Mouse (Mus musculus): ENCODE measurements around the gene Tsc22d3. TPM values are rescaled to one million over a fixed set of nuclear protein-coding genes. Genes with fewer than 3 reads are reported as not detected.

Gene Tsc22d3
- polyA plus RNA-seq, 2 experiments: 52.9 to 96.0 TPM

GRCm38 (mm10) chrX:140537662-140538061, 62.8 kb downstream of the Tsc22d3 start:
- WGBS: 49% methylated on average over 6 of the region's 6 CpGs
- no peak overlapping the region for H3K4me3 ChIP-seq (replicated peaks; ENCODE audit: low read length)
- H3K4me1 ChIP-seq (ENCODE audit: control insufficient read depth, insufficient read depth, low read length): no peaks in the 10 kb centered on the region
- H3K4me2 ChIP-seq (replicated peaks; ENCODE audit: low read depth, low read length, severe bottlenecking): no peak overlapping the region
- no peaks in the 10 kb centered on the region; the same call in 1 of the 2 replicates for H3K36me3 ChIP-seq (ENCODE audit: control insufficient read depth, insufficient read depth, low read length)
- DNase-seq (ENCODE audit: low spot score) (no peak), ATAC-seq (ENCODE audit: low FRiP score, low read depth) (no peak)
- no peak for TF ChIP-seq POLR2A (IDR thresholded peaks at IDR 0.05; ENCODE audit: borderline replicate concordance, extremely low read depth, insufficient read depth, insufficient read length)
- no peak overlapping the region for H3K27ac ChIP-seq (replicated peaks; ENCODE audit: low read depth, low read length)
- H3K9me3 ChIP-seq (ENCODE audit: control insufficient read depth, low read length): no peaks in the 10 kb centered on the region
- no peaks in the 10 kb centered on the region for H3K27me3 ChIP-seq (ENCODE audit: control insufficient read depth, insufficient read depth, low read length)
- no peak overlapping the region for H3K9ac ChIP-seq (ENCODE audit: low read depth, low read length, severe bottlenecking)

GRCm38 (mm10) chrX:140535487-140535886, 65.0 kb downstream of the Tsc22d3 start:
- H3K27me3 ChIP-seq (ENCODE audit: control insufficient read depth, insufficient read depth, low read length): no peaks in the 10 kb centered on the region
- DNase-seq (ENCODE audit: low spot score) (no peak), ATAC-seq (ENCODE audit: low FRiP score, low read depth) (no peak)
- 44% methylated on average over 1 of the region's 1 CpGs for WGBS
- H3K36me3 ChIP-seq (ENCODE audit: control insufficient read depth, insufficient read depth, low read length): no peaks in the 10 kb centered on the region; the same call in 1 of the 2 replicates
- no peak for TF ChIP-seq POLR2A (IDR thresholded peaks at IDR 0.05; ENCODE audit: borderline replicate concordance, extremely low read depth, insufficient read depth, insufficient read length)
- no peaks in the 10 kb centered on the region for H3K4me1 ChIP-seq (ENCODE audit: control insufficient read depth, insufficient read depth, low read length)
- no peak overlapping the region for H3K4me3 ChIP-seq (replicated peaks; ENCODE audit: low read length)
- no peaks in the 10 kb centered on the region for H3K9me3 ChIP-seq (ENCODE audit: control insufficient read depth, low read length)
- no peak overlapping the region for H3K9ac ChIP-seq (ENCODE audit: low read depth, low read length, severe bottlenecking)
- no peak overlapping the region for H3K27ac ChIP-seq (replicated peaks; ENCODE audit: low read depth, low read length)
- H3K4me2 ChIP-seq (replicated peaks; ENCODE audit: low read depth, low read length, severe bottlenecking): no peak overlapping the region

GRCm38 (mm10) chrX:140534306-140534705, 66.2 kb downstream of the Tsc22d3 start:
- ATAC-seq (ENCODE audit: low FRiP score, low read depth): no peak
- no peak overlapping the region for H3K27ac ChIP-seq (replicated peaks; ENCODE audit: low read depth, low read length)
- no peak for TF ChIP-seq POLR2A (IDR thresholded peaks at IDR 0.05; ENCODE audit: borderline replicate concordance, extremely low read depth, insufficient read depth, insufficient read length)
- no peak overlapping the region for H3K4me3 ChIP-seq (replicated peaks; ENCODE audit: low read length)
- H3K36me3 ChIP-seq (ENCODE audit: control insufficient read depth, insufficient read depth, low read length): no peaks in the 10 kb centered on the region
- H3K4me2 ChIP-seq (replicated peaks; ENCODE audit: low read depth, low read length, severe bottlenecking): no peak overlapping the region
- no peak overlapping the region for H3K9ac ChIP-seq (ENCODE audit: low read depth, low read length, severe bottlenecking)
- H3K4me1 ChIP-seq (ENCODE audit: control insufficient read depth, insufficient read depth, low read length): no peaks in the 10 kb centered on the region
- WGBS: 74% methylated on average over 3 of the region's 3 CpGs
- no peak for DNase-seq (ENCODE audit: low spot score)
- H3K27me3 ChIP-seq (ENCODE audit: control insufficient read depth, insufficient read depth, low read length): no peaks in the 10 kb centered on the region
- H3K9me3 ChIP-seq (ENCODE audit: control insufficient read depth, low read length): no peaks in the 10 kb centered on the region

- Histone ChIP-seq H3K9me3 (ENCODE audit: control insufficient read depth, low read length) (no peaks in the 10 kb centered on the region), H3K4me3 (replicated peaks; ENCODE audit: low read length) (no peak overlapping the region), H3K27me3 (ENCODE audit: control insufficient read depth, insufficient read depth, low read length) (no peaks in the 10 kb centered on the region), H3K4me2 (replicated peaks; ENCODE audit: low read depth, low read length, severe bottlenecking) (no peak overlapping the region), H3K9ac (ENCODE audit: low read depth, low read length, severe bottlenecking) (no peak overlapping the region), H3K4me1 (ENCODE audit: control insufficient read depth, insufficient read depth, low read length) (no peaks in the 10 kb centered on the region), H3K36me3 (ENCODE audit: control insufficient read depth, insufficient read depth, low read length) (no peaks in the 10 kb centered on the region), H3K27ac (replicated peaks; ENCODE audit: low read depth, low read length) (no peak overlapping the region)
- no peak for ATAC-seq (ENCODE audit: low FRiP score, low read depth)
- WGBS: 83% methylated on average over 6 of the region's 6 CpGs
- no peak for DNase-seq (ENCODE audit: low spot score)
- TF ChIP-seq POLR2A (IDR thresholded peaks at IDR 0.05; ENCODE audit: borderline replicate concordance, extremely low read depth, insufficient read depth, insufficient read length): no peak
These were observed 68.1 kb downstream of the Tsc22d3 start for GRCm38 (mm10) chrX:140532325-140532724.

GRCm38 (mm10) chrX:140531356-140531755, 69.1 kb downstream of the Tsc22d3 start:
- H3K27me3 ChIP-seq (ENCODE audit: control insufficient read depth, insufficient read depth, low read length): no peaks in the 10 kb centered on the region
- no peak overlapping the region for H3K9ac ChIP-seq (ENCODE audit: low read depth, low read length, severe bottlenecking)
- no peaks in the 10 kb centered on the region for H3K4me1 ChIP-seq (ENCODE audit: control insufficient read depth, insufficient read depth, low read length)
- H3K36me3 ChIP-seq (ENCODE audit: control insufficient read depth, insufficient read depth, low read length): no peaks in the 10 kb centered on the region
- no peak overlapping the region for H3K27ac ChIP-seq (replicated peaks; ENCODE audit: low read depth, low read length)
- DNase-seq (ENCODE audit: low spot score) (no peak), ATAC-seq (ENCODE audit: low FRiP score, low read depth) (no peak)
- no peak for TF ChIP-seq POLR2A (IDR thresholded peaks at IDR 0.05; ENCODE audit: borderline replicate concordance, extremely low read depth, insufficient read depth, insufficient read length)
- no peak overlapping the region for H3K4me3 ChIP-seq (replicated peaks; ENCODE audit: low read length)
- WGBS: 82% methylated on average over 2 of the region's 2 CpGs
- no peak overlapping the region for H3K4me2 ChIP-seq (replicated peaks; ENCODE audit: low read depth, low read length, severe bottlenecking)
- no peaks in the 10 kb centered on the region for H3K9me3 ChIP-seq (ENCODE audit: control insufficient read depth, low read length)

- no peak overlapping the region for H3K4me3 ChIP-seq (replicated peaks; ENCODE audit: low read length)
- H3K4me2 ChIP-seq (replicated peaks; ENCODE audit: low read depth, low read length, severe bottlenecking): no peak overlapping the region
- H3K9ac ChIP-seq (ENCODE audit: low read depth, low read length, severe bottlenecking): no peak overlapping the region
- 78% methylated on average over 5 of the region's 5 CpGs for WGBS
- H3K4me1 ChIP-seq (ENCODE audit: control insufficient read depth, insufficient read depth, low read length): no peaks in the 10 kb centered on the region
- no peak for TF ChIP-seq POLR2A (IDR thresholded peaks at IDR 0.05; ENCODE audit: borderline replicate concordance, extremely low read depth, insufficient read depth, insufficient read length)
- no peak for ATAC-seq (ENCODE audit: low FRiP score, low read depth)
- H3K27ac ChIP-seq (replicated peaks; ENCODE audit: low read depth, low read length): no peak overlapping the region
- no peaks in the 10 kb centered on the region for H3K27me3 ChIP-seq (ENCODE audit: control insufficient read depth, insufficient read depth, low read length)
- no peaks in the 10 kb centered on the region for H3K36me3 ChIP-seq (ENCODE audit: control insufficient read depth, insufficient read depth, low read length)
- no peak for DNase-seq (ENCODE audit: low spot score)
- H3K9me3 ChIP-seq (ENCODE audit: control insufficient read depth, low read length): no peaks in the 10 kb centered on the region
These were observed 69.8 kb downstream of the Tsc22d3 start for GRCm38 (mm10) chrX:140530632-140531031.

Measured in limb, embryonic 14.5 days (tissue).